Mouse (Mus musculus): ENCODE measurements around the gene Pcnx3. TPM values are rescaled to one million over a fixed set of nuclear protein-coding genes. Genes with fewer than 3 reads are reported as not detected.
"Not testable (repeated sequence)": the region's sequence is repeated elsewhere in the genome, so short reads cannot be mapped to it uniquely, and the experiment has no call there.

Pcnx3 gene
- polyA plus RNA-seq, 1 experiment from 2014 or later, result 38.3 TPM

DNA sequence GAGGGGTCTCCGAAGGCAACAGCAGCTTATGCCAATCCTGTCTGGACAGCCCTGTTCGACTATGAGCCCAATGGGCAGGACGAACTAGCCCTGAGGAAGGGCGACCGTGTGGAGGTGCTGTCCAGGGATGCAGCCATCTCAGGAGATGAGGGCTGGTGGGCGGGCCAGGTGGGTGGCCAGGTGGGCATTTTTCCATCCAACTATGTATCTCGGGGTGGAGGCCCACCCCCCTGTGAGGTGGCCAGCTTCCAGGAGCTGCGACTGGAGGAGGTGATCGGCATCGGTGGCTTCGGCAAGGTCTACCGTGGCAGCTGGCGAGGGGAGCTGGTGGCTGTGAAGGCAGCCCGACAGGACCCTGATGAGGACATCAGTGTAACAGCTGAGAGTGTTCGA is 1.6 kb upstream of the Pcnx3 start:
- Histone ChIP-seq H3K9ac (replicated peaks) (peak overlapping the region; percentile 94), H3K4me1 (replicated peaks) (peaks cover 46% of the 10 kb centered on the region), H3K9me3 (no peaks in the 10 kb centered on the region), H3K27ac (peak overlapping the region; percentile 90), H3K4me3 (replicated peaks) (peak overlapping the region; percentile 93), H3K4me2 (peak overlapping the region; percentile 95), H3K36me3 (peaks cover 66% of the 10 kb centered on the region), H3K27me3 (0 out of 2 replicates have a peak, but pooled peaks cover 3% of the 10 kb centered on the region)
- 73% methylated on average over 15 of the region's 15 CpGs for WGBS
- ATAC-seq (ENCODE audit: insufficient number of reproducible peaks, insufficient read depth, low FRiP score, low TSS enrichment, low read depth), result no peak

DNA sequence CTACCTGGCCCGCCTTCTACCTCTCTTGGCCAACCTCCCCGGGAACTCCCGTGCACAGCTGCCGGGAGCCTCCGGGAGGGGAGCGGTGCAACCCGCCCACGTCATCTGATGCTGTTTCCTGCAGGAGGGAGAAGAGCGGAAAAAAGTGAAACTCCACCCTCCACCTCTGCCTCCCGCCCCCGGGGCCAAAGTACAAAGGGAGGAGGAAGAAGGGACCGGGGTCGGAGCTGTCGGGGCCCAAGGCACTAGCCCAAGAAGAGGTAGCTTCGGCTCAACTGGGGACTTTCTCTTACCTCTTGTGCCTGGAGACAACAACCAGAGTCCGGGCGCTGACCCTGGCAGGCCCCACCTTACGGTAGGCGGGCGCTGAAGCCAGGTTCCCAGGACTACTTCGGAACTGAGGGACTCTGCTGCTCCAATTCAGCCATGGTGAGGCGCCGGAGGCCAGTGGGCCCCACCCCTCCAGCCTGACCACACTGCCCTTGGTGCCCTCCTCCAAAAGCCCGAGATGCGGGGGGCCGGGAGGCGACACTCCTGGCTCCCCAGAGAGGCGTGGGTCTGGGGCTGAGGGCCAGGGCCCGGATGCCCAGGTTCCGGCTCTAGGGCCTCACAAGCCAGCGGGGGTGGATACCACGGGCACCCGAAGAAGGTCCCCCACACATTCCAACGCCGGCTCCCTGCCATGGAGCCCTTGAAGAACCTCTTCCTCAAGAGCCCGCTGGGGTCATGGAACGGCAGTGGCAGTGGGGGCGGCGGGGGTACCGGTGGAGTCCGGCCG is 1.0 kb upstream of the Pcnx3 start:
- Histone ChIP-seq H3K4me1 (replicated peaks) (peaks cover 43% of the 10 kb centered on the region), H3K4me3 (replicated peaks) (peak overlapping the region; percentile 93), H3K4me2 (peak overlapping the region; percentile 95), H3K27ac (peak overlapping the region; percentile 90), H3K27me3 (no peaks in the 10 kb centered on the region), H3K9ac (replicated peaks) (peak overlapping the region; percentile 94), H3K9me3 (no peaks in the 10 kb centered on the region), H3K36me3 (peaks cover 66% of the 10 kb centered on the region)
- 12% methylated on average over 42 of the region's 42 CpGs for WGBS
- ATAC-seq (ENCODE audit: insufficient number of reproducible peaks, insufficient read depth, low FRiP score, low TSS enrichment, low read depth), result peak; percentile 11; the same call in 1 of the 2 replicates

DNA sequence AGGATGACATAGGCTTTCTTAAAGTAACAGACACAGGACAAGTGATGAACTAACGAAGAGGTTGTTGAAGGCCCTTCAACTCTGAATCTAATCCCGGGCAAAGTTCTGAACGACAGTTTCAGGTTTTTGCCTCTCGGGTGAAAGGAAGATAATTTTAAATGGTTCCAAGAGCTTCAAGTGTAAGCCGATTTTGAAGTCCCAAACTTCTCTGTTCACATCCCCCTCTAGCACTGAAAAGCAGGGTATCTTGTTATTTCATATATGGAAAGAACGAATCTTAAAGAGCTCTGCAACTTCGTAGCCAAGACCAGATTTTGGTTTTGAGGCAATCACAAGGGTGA is 350 bp upstream of the Pcnx3 start:
- Histone ChIP-seq H3K4me3 (replicated peaks) (peak overlapping the region; percentile 93), H3K36me3 (peaks cover 66% of the 10 kb centered on the region), H3K9ac (replicated peaks) (peak overlapping the region; percentile 94), H3K4me2 (peak overlapping the region; percentile 95), H3K4me1 (replicated peaks) (peaks cover 43% of the 10 kb centered on the region), H3K9me3 (no peaks in the 10 kb centered on the region), H3K27me3 (no peaks in the 10 kb centered on the region), H3K27ac (peak overlapping the region; percentile 90)
- WGBS, result 1% methylated on average over 7 of the region's 7 CpGs
- no peak for ATAC-seq (ENCODE audit: insufficient number of reproducible peaks, insufficient read depth, low FRiP score, low TSS enrichment, low read depth)

DNA sequence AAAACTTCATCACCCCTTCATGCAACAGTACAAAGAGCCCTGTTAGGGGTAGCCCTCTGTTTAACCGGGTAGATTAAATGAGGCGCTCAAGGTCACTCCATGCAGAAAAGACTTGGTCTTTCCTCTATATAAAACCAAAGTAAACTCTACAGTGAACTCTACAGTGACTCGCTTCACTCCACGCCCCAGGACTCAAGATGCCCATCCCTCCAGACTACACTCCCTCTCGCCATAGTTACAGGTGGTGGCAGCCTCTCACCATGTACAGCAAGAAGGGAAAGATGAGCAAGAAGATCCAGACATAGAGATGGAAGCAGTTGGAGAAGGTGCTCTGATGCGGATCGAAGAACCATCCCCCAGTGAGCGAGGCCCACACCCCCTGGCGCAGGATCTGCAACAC is 970 bp downstream of the Pcnx3 start:
- no peak for ATAC-seq (ENCODE audit: insufficient number of reproducible peaks, insufficient read depth, low FRiP score, low TSS enrichment, low read depth)
- peaks cover 39% of the 10 kb centered on the region for H3K4me1 ChIP-seq (replicated peaks)
- H3K9ac ChIP-seq (replicated peaks), result peak overlapping the region; percentile 86
- H3K36me3 ChIP-seq, result peaks cover 66% of the 10 kb centered on the region
- H3K27ac ChIP-seq, result peak overlapping the region; percentile 90
- WGBS, result 20% methylated on average over 9 of the region's 9 CpGs
- no peaks in the 10 kb centered on the region for H3K9me3 ChIP-seq
- H3K4me2 ChIP-seq, result peak overlapping the region; percentile 95
- H3K4me3 ChIP-seq (replicated peaks), result peak overlapping the region; percentile 93
- no peaks in the 10 kb centered on the region for H3K27me3 ChIP-seq

DNA sequence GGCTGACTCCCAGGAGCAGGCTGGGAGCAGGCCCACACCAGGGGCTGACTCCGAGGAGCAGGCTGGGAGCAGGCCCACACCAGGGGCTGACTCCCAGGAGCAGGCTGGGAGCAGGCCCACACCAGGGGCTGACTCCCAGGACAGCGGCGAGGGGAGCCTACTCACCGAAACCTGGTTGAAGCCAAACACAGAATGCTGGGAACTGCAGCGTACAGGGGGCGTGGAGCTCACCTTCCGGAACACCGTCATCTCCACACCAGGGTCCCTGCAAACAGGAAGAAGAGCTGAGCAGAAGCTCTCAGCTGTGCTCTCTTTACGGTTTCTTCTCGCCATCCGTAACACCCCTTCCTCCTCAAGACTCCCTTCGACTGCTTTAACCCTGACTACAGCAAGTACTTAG is 1.8 kb downstream of the Pcnx3 start:
- not testable (repeated sequence) for H3K27me3 ChIP-seq; H3K9me3 ChIP-seq; H3K27ac ChIP-seq; ATAC-seq (ENCODE audit: insufficient number of reproducible peaks, insufficient read depth, low FRiP score, low TSS enrichment, low read depth); H3K9ac ChIP-seq (replicated peaks)
- Histone ChIP-seq H3K36me3 (peaks cover 66% of the 10 kb centered on the region), H3K4me2 (peak overlapping the region; percentile 95), H3K4me3 (replicated peaks) (peak overlapping the region; percentile 93), H3K4me1 (replicated peaks) (peaks cover 31% of the 10 kb centered on the region)
- 91% methylated on average over 12 of the region's 12 CpGs for WGBS

DNA sequence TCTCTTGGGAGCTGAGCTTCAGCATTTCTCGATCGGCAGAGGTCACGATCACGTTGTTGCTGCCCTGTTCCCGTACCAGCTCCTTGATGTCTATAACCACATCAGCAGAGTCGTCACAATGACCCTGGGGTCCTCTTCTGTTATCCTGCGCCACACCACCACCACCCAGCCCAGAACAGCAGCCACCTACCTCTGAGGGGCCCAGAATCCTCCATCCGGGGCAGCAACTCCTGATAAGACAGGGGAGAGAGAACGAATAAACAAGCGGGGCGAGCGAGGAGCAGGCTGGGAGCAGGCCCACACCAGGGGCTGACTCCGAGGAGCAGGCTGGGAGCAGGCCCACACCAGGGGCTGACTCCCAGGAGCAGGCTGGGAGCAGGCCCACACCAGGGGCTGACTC is 2.3 kb downstream of the Pcnx3 start:
- 89% methylated on average over 13 of the region's 13 CpGs for WGBS
- Histone ChIP-seq H3K9ac (replicated peaks) (no peak overlapping the region), H3K4me3 (replicated peaks) (no peak overlapping the region), H3K36me3 (peaks cover 66% of the 10 kb centered on the region), H3K9me3 (no peaks in the 10 kb centered on the region), H3K27me3 (no peaks in the 10 kb centered on the region), H3K4me1 (replicated peaks) (peaks cover 26% of the 10 kb centered on the region), H3K4me2 (no peak overlapping the region), H3K27ac (no peak overlapping the region)
- no peak for ATAC-seq (ENCODE audit: insufficient number of reproducible peaks, insufficient read depth, low FRiP score, low TSS enrichment, low read depth)

DNA sequence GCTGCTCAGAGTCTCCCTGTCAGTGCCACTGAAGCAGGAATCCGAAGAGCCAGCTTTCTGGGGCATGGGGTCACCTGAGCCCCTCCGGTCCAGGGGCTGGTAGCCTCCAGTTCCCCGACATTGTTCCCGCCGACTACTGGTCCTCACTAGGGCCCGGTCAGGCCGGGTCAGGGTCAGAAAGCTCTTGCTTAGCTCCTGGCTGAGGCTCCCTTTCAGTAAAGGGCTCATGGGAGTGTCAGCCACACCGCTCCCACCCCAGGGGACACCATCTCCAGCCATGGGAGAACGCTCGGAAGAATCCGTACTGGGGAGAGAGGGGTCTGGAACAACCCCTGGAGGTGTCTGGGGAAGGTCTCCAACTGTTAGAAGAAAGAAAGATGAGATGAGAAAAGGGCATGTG is 2.8 kb downstream of the Pcnx3 start:
- H3K27ac ChIP-seq, result no peak overlapping the region
- WGBS, result 91% methylated on average over 11 of the region's 11 CpGs
- H3K4me2 ChIP-seq, result no peak overlapping the region
- peaks cover 66% of the 10 kb centered on the region for H3K36me3 ChIP-seq
- no peaks in the 10 kb centered on the region for H3K9me3 ChIP-seq
- H3K27me3 ChIP-seq, result no peaks in the 10 kb centered on the region
- H3K4me1 ChIP-seq (replicated peaks), result peaks cover 20% of the 10 kb centered on the region
- no peak for ATAC-seq (ENCODE audit: insufficient number of reproducible peaks, insufficient read depth, low FRiP score, low TSS enrichment, low read depth)
- H3K9ac ChIP-seq (replicated peaks), result no peak overlapping the region
- no peak overlapping the region for H3K4me3 ChIP-seq (replicated peaks)

DNA sequence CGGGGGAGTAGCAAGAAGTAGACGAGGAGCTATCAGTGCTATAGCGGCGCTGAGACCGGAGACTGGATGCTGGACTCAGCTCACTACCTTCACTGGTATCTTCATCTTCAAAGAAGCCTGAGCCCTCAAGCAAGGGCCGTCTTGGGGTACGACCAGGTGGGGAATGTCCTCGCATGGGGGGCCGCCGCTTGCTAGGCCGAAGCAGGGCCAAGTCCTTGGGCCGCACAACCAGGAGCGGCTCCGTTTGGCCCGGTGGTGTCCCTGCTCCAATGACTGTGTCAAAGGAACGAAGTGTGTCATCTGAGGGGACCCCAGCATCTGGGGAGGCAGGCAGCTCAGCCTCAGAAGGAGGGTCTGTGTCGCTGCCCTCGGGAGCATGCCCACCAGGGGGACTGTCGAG is 3.3 kb downstream of the Pcnx3 start:
- H3K9ac ChIP-seq (replicated peaks), result no peak overlapping the region

DNA sequence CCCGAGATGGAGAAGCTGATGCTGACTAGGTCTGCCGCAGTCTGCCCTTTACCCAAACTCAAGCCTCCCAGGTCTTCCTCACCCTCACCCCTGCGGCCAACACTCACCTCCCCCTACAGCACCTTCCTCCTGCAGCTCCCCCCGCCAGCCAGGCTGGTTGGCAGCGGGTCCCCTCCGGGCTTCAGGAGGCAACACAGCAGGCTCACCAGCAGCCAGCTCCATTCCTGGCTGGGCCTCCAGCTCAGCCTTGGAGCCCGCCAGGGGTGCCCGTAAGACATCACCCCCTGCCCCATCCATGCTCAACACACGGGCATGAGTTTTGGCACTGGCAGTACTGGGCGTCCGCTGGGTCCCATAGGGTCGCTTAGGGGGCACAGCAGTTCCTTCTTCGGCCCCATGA is 3.7 kb downstream of the Pcnx3 start:
- no peak overlapping the region for H3K9ac ChIP-seq (replicated peaks)

More for the DNA sequence above, 3.3 kb downstream of the Pcnx3 start:
- Histone ChIP-seq H3K4me2 (no peak overlapping the region), H3K36me3 (peaks cover 66% of the 10 kb centered on the region), H3K4me1 (replicated peaks) (peaks cover 16% of the 10 kb centered on the region), H3K4me3 (replicated peaks) (no peak overlapping the region), H3K9me3 (no peaks in the 10 kb centered on the region), H3K27ac (no peak overlapping the region), H3K27me3 (no peaks in the 10 kb centered on the region)
- no peak for ATAC-seq (ENCODE audit: insufficient number of reproducible peaks, insufficient read depth, low FRiP score, low TSS enrichment, low read depth)
- WGBS, result 92% methylated on average over 19 of the region's 19 CpGs

DNA sequence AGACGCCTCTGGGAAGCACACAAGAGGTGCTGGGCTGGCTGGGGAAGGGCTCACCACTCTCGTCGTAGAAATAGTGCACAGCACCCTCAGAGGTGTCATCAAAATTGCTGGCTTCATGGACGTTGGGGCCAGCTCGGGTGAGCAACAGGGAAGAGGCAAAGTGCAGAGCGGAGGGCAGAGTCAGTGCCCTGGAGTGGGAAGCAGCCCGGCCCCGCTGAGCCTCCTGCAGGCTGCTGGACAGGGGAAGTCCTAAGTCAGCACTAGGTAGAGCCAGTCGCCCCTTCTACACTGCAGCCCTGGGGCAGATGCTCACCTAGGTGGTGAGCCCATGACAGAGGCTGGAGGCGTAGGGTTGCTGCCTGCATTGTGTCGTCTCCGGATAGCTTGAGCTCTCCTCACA is 4.5 kb downstream of the Pcnx3 start:
- Histone ChIP-seq H3K9ac (replicated peaks) (no peak overlapping the region), H3K4me2 (no peak overlapping the region), H3K36me3 (peaks cover 78% of the 10 kb centered on the region), H3K27me3 (no peaks in the 10 kb centered on the region), H3K4me3 (replicated peaks) (no peak overlapping the region), H3K27ac (no peak overlapping the region), H3K9me3 (no peaks in the 10 kb centered on the region), H3K4me1 (replicated peaks) (peaks cover 10% of the 10 kb centered on the region)
- 89% methylated on average over 12 of the region's 12 CpGs for WGBS
- ATAC-seq (ENCODE audit: insufficient number of reproducible peaks, insufficient read depth, low FRiP score, low TSS enrichment, low read depth), result no peak

More for the DNA sequence above, 3.7 kb downstream of the Pcnx3 start:
- no peak for ATAC-seq (ENCODE audit: insufficient number of reproducible peaks, insufficient read depth, low FRiP score, low TSS enrichment, low read depth)
- H3K4me1 ChIP-seq (replicated peaks), result peaks cover 11% of the 10 kb centered on the region
- no peak overlapping the region for H3K4me2 ChIP-seq
- H3K4me3 ChIP-seq (replicated peaks), result no peak overlapping the region
- H3K27me3 ChIP-seq, result no peaks in the 10 kb centered on the region
- 92% methylated on average over 13 of the region's 13 CpGs for WGBS
- no peak overlapping the region for H3K27ac ChIP-seq
- peaks cover 70% of the 10 kb centered on the region for H3K36me3 ChIP-seq
- no peaks in the 10 kb centered on the region for H3K9me3 ChIP-seq

DNA sequence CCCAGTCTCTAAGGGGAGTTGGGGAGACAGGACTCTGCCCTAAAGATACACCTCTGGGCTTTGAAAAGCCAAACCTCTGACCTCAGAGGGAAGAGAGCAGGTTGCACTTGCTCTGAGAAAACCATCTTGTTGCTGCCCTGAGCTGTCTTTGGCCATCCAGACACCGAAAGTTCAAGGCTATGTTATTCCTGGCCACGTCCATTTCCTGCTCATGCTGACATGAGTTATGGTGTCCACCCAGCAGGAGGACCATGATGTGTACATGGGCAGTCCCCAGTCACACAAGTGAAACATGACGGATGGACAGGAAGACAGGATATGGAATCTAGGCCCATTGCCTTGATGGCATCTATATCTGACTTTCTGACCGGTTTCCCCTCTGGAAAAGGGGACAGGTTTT is 8.3 kb downstream of the Pcnx3 start:
- no peak for ATAC-seq (ENCODE audit: insufficient number of reproducible peaks, insufficient read depth, low FRiP score, low TSS enrichment, low read depth)
- Histone ChIP-seq H3K9me3 (no peaks in the 10 kb centered on the region), H3K4me3 (replicated peaks) (no peak overlapping the region), H3K9ac (replicated peaks) (no peak overlapping the region; the same call in 1 of the 2 replicates), H3K4me2 (no peak overlapping the region), H3K4me1 (replicated peaks) (no peaks in the 10 kb centered on the region), H3K36me3 (peaks cover 95% of the 10 kb centered on the region), H3K27me3 (no peaks in the 10 kb centered on the region), H3K27ac (no peak overlapping the region)
- 84% methylated on average over 4 of the region's 4 CpGs for WGBS

DNA sequence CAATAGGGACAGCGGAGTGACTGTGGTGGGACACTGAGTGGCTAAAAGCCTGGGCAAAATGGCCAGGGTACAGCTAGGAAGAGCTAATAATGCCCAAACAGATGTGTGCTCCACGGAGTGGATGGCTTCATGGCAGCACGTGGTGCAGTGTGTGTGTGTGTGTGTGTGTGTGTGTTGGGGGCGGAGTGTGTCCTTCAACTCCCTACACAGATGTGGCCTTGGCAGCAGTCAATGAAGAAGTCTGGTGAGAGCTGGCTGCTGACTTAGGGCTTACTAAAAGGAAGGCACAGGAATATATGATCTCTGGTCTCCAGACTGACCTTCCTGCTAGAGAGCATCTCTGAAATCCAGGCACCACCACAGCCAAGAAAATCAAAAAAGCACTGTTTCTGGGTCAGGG is 20.3 kb downstream of the Pcnx3 start:
- H3K36me3 ChIP-seq, result peaks cover 89% of the 10 kb centered on the region
- no peaks in the 10 kb centered on the region for H3K9me3 ChIP-seq
- no peak overlapping the region for H3K4me3 ChIP-seq (replicated peaks)
- H3K4me1 ChIP-seq (replicated peaks), result peaks cover 7% of the 10 kb centered on the region
- H3K27me3 ChIP-seq, result no peaks in the 10 kb centered on the region
- ATAC-seq (ENCODE audit: insufficient number of reproducible peaks, insufficient read depth, low FRiP score, low TSS enrichment, low read depth), result no peak
- H3K27ac ChIP-seq, result no peak overlapping the region
- WGBS, result 86% methylated on average over 4 of the region's 4 CpGs
- no peak overlapping the region for H3K4me2 ChIP-seq
- no peak overlapping the region for H3K9ac ChIP-seq (replicated peaks)

Data from limb, embryonic 12.5 days (tissue).